Mouse (Mus musculus) heart, adult 2 months (tissue): ENCODE measurements at regions not wholly inside any gene's neighbourhood (a gene's known extent, or its start where the extent isn't known, plus 50 kb on each side); places are given as distances from the start of the nearest gene placed in this dataset.

Source experiments
- CTCF ChIP-seq: fragments of 200-600 bp; IDR thresholded peaks from 2 replicates; pipeline ENCODE4 v1.8.1; 2022; ENCODE audit warnings: antibody characterized with exemption, mild to moderate bottlenecking, moderate library complexity
- EP300 ChIP-seq: fragments of 200-500 bp; IDR thresholded peaks from 2 replicates; pipeline ENCODE4 v1.6.1; 2011; ENCODE audit warnings: low read depth, low read length, control low read depth; ENCODE audit not compliant: insufficient read depth

GRCm38 (mm10) chr13:60416024-60416423 is 185.7 kb upstream of the Dapk1 start:
- TF ChIP-seq CTCF (no peak), EP300 (no peak)
